Mouse (Mus musculus) hindbrain, postnatal 0 days (tissue): ENCODE measurements around the gene Trappc10. TPM values are rescaled to one million over a fixed set of nuclear protein-coding genes. Genes with fewer than 3 reads are reported as not detected.

Source experiments
- ATAC-seq: fragments of 200-750 bp; cut with Nextera tagmentation; 2 replicates; pipeline ENCODE4 v1.8.0; 2017; ENCODE audit warnings: mild to moderate bottlenecking, moderate TSS enrichment, moderate library complexity
- DNase-seq: peaks from one replicate; pipeline ENCODE4 v3.0.0-alpha.2; 2015; ENCODE audit warnings: low spot score
- H3K27ac ChIP-seq: fragments of 300-500 bp; sonication (generic); 2 replicates; pipeline ENCODE4 v1.5.1; 2014; ENCODE audit warnings: mild to moderate bottlenecking
- H3K27me3 ChIP-seq: fragments of 300-500 bp; sonication (generic); 2 replicates; pipeline ENCODE4 v1.6.1; 2014; ENCODE audit warnings: low read length, mixed read lengths; ENCODE audit not compliant: insufficient read depth
- H3K36me3 ChIP-seq: fragments of 300-500 bp; sonication (generic); 2 replicates; pipeline ENCODE4 v1.6.1; 2014; ENCODE audit warnings: low read length, mixed read lengths; ENCODE audit not compliant: insufficient read depth
- H3K4me1 ChIP-seq: fragments of 300-500 bp; sonication (generic); 2 replicates; pipeline ENCODE4 v1.6.1; 2014; ENCODE audit warnings: antibody characterized with exemption, low read length, mixed read lengths; ENCODE audit not compliant: insufficient read depth
- H3K4me2 ChIP-seq: fragments of 300-500 bp; sonication (generic); 2 replicates; pipeline ENCODE4 v1.6.1; 2014; ENCODE audit warnings: low read depth, mild to moderate bottlenecking, low read length, moderate library complexity, mixed read lengths
- H3K4me3 ChIP-seq: fragments of 300-500 bp; sonication (generic); 2 replicates; pipeline ENCODE4 v1.5.1; 2014; ENCODE audit warnings: low read length
- H3K9ac ChIP-seq: fragments of 300-500 bp; sonication (generic); replicated peaks from 2 replicates; pipeline ENCODE4 v1.6.1; 2014; ENCODE audit warnings: mild to moderate bottlenecking, low read length, moderate library complexity, mixed read lengths
- H3K9me3 ChIP-seq: fragments of 300-500 bp; sonication (generic); 2 replicates; pipeline ENCODE4 v1.6.1; 2016; ENCODE audit warnings: low read length, mixed read lengths
- CTCF ChIP-seq: IDR thresholded peaks from 2 replicates; pipeline ENCODE4 v1.5.1; 2016; ENCODE audit warnings: antibody characterized with exemption, control low read depth, low read depth
- WGBS: fragments of 180-500 bp; shearing (Covaris S2); extraction: QIAGEN DNeasy Blood & Tissue Kit; methylation state at CpG from one replicate; pipeline ENCODE4 v1.1.7; 2014; 5-methylcytosine and 5-hydroxymethylcytosine counted together
- polyA plus RNA-seq: library from polyadenylated mRNA; unstranded; fragments of >200 nt; fragmentation: Nextera tagmentation; extraction: Ambion mirVana; gene quantifications from 2 replicates; pipeline ENCODE4 v1.2.1, GENCODE M21; 2015
- total RNA-seq: library from RNA; depleted of rRNA; stranded (reverse); fragments of >200 nt; gene quantifications from 2 replicates; pipeline ENCODE4 v1.2.3, GENCODE M21; 2014

Gene Trappc10
- total and polyA plus RNA-seq, 2 experiments from 2014 or later: 40.3 to 96.9 TPM

- no peaks in the 10 kb centered on the region for H3K9me3 ChIP-seq
- H3K27ac ChIP-seq: no peak overlapping the region
- ATAC-seq: no peak
- H3K9ac ChIP-seq: no peak overlapping the region
- H3K4me3 ChIP-seq: no peak overlapping the region
- 75% methylated on average over 4 of the region's 4 CpGs for WGBS
- H3K36me3 ChIP-seq: peaks cover 15% of the 10 kb centered on the region
- peak; percentile 4 for DNase-seq
- no peaks in the 10 kb centered on the region for H3K4me1 ChIP-seq
- H3K27me3 ChIP-seq: no peaks in the 10 kb centered on the region
- TF ChIP-seq CTCF: no peak
- H3K4me2 ChIP-seq: no peak overlapping the region
Measured at GRCm38 (mm10) chr10:78232301-78232980, 12.0 kb downstream of the Trappc10 start.

GRCm38 (mm10) chr10:78228560-78228928 is 15.9 kb downstream of the Trappc10 start:
- Histone ChIP-seq H3K4me3 (no peak overlapping the region), H3K9me3 (no peaks in the 10 kb centered on the region), H3K4me2 (no peak overlapping the region), H3K27me3 (no peaks in the 10 kb centered on the region), H3K27ac (no peak overlapping the region), H3K9ac (no peak overlapping the region), H3K36me3 (peaks cover 19% of the 10 kb centered on the region), H3K4me1 (no peaks in the 10 kb centered on the region)
- no peak for DNase-seq
- ATAC-seq: no peak
- no peak for TF ChIP-seq CTCF
- WGBS: 83% methylated on average over 5 of the region's 5 CpGs

GRCm38 (mm10) chr10:78227875-78228559 is 16.4 kb downstream of the Trappc10 start:
- no peak for DNase-seq
- no peak overlapping the region for H3K9ac ChIP-seq
- H3K27ac ChIP-seq: no peak overlapping the region
- H3K9me3 ChIP-seq: no peaks in the 10 kb centered on the region
- 76% methylated on average over 8 of the region's 8 CpGs for WGBS
- H3K27me3 ChIP-seq: no peaks in the 10 kb centered on the region
- no peak overlapping the region for H3K4me3 ChIP-seq
- no peaks in the 10 kb centered on the region for H3K4me1 ChIP-seq
- H3K36me3 ChIP-seq: peaks cover 22% of the 10 kb centered on the region
- ATAC-seq: no peak
- no peak overlapping the region for H3K4me2 ChIP-seq
- no peak for TF ChIP-seq CTCF

- H3K4me2 ChIP-seq: no peak overlapping the region
- H3K9me3 ChIP-seq: no peaks in the 10 kb centered on the region
- no peaks in the 10 kb centered on the region for H3K27me3 ChIP-seq
- TF ChIP-seq CTCF: no peak
- H3K36me3 ChIP-seq: peaks cover 28% of the 10 kb centered on the region
- no peak for ATAC-seq
- H3K4me3 ChIP-seq: no peak overlapping the region
- no peak for DNase-seq
- no peak overlapping the region for H3K9ac ChIP-seq
- WGBS: 91% methylated on average over 6 of the region's 6 CpGs
- H3K27ac ChIP-seq: no peak overlapping the region
- H3K4me1 ChIP-seq: no peaks in the 10 kb centered on the region
Measured at GRCm38 (mm10) chr10:78224136-78224535, 20.3 kb downstream of the Trappc10 start.

- Histone ChIP-seq H3K9ac (no peak overlapping the region), H3K4me2 (no peak overlapping the region), H3K27ac (no peak overlapping the region; the same call in 1 of the 2 replicates), H3K36me3 (peaks cover 34% of the 10 kb centered on the region), H3K4me1 (no peaks in the 10 kb centered on the region), H3K9me3 (no peaks in the 10 kb centered on the region), H3K27me3 (no peaks in the 10 kb centered on the region), H3K4me3 (no peak overlapping the region)
- ATAC-seq: no peak
- WGBS: 58% methylated on average over 4 of the region's 4 CpGs
- DNase-seq: peak; percentile 9
- TF ChIP-seq CTCF: no peak
Measured at GRCm38 (mm10) chr10:78222908-78223307, 21.5 kb downstream of the Trappc10 start.

GRCm38 (mm10) chr10:78221315-78221714 is 23.1 kb downstream of the Trappc10 start:
- Histone ChIP-seq H3K4me3 (no peak overlapping the region), H3K9me3 (no peaks in the 10 kb centered on the region), H3K9ac (no peak overlapping the region), H3K4me2 (no peak overlapping the region), H3K4me1 (no peaks in the 10 kb centered on the region), H3K36me3 (peaks cover 35% of the 10 kb centered on the region), H3K27ac (no peak overlapping the region), H3K27me3 (no peaks in the 10 kb centered on the region)
- TF ChIP-seq CTCF: no peak
- 93% methylated on average over 7 of the region's 7 CpGs for whole genome bisulfite sequencing
- DNase-seq (no peak), ATAC-seq (no peak)

GRCm38 (mm10) chr10:78219528-78219927 is 24.9 kb downstream of the Trappc10 start:
- Histone ChIP-seq H3K27me3 (no peaks in the 10 kb centered on the region), H3K4me1 (no peaks in the 10 kb centered on the region), H3K36me3 (peaks cover 53% of the 10 kb centered on the region), H3K9ac (no peak overlapping the region), H3K4me3 (no peak overlapping the region), H3K9me3 (no peaks in the 10 kb centered on the region), H3K27ac (no peak overlapping the region), H3K4me2 (no peak overlapping the region)
- WGBS: 97% methylated on average over 1 of the region's 1 CpGs
- no peak for ATAC-seq
- TF ChIP-seq CTCF: no peak
- DNase-seq: no peak
